Mouse (Mus musculus): ENCODE measurements around the gene C1qtnf12.

- TF ChIP-seq CTCF (IDR thresholded peaks at IDR 0.05; ENCODE audit: borderline replicate concordance, extremely low read depth, insufficient read depth, insufficient read length) (no peak), POLR2A (IDR thresholded peaks at IDR 0.05; ENCODE audit: borderline replicate concordance, extremely low read depth, insufficient read depth, insufficient read length, poor library complexity, severe bottlenecking) (no peak)
Observed at GRCm38 (mm10) chr4:155932031-155932430, 30.1 kb upstream of the C1qtnf12 start.

Data from brain, embryonic 14.5 days (tissue).